Mouse (Mus musculus) intestine, embryonic 15.5 days (tissue): ENCODE data around the gene Lst1. TPM values are rescaled to one million over a fixed set of nuclear protein-coding genes. Genes with fewer than 3 reads are reported as not detected.

ENCODE experiments used
- ATAC-seq: fragments of 200-750 bp; cut with Nextera tagmentation; 2 replicates; pipeline ENCODE4 v1.8.0; 2017; ENCODE audit warnings: moderate TSS enrichment, moderate library complexity
- H3K27ac ChIP-seq: fragments of 300-500 bp; sonication (generic); 2 replicates; pipeline ENCODE4 v1.5.1; 2015; ENCODE audit warnings: mild to moderate bottlenecking, inconsistent platforms
- H3K27me3 ChIP-seq: fragments of 300-500 bp; sonication (generic); replicated peaks from 2 replicates; pipeline ENCODE4 v1.6.1; 2015; ENCODE audit warnings: inconsistent platforms
- H3K36me3 ChIP-seq: fragments of 300-500 bp; sonication (generic); 2 replicates; pipeline ENCODE4 v1.6.1; 2015; ENCODE audit warnings: inconsistent platforms
- H3K4me1 ChIP-seq: fragments of 300-500 bp; sonication (generic); replicated peaks from 2 replicates; pipeline ENCODE4 v1.6.1; 2015; ENCODE audit warnings: inconsistent platforms
- H3K4me2 ChIP-seq: fragments of 300-500 bp; sonication (generic); replicated peaks from 2 replicates; pipeline ENCODE4 v1.6.1; 2015; ENCODE audit warnings: mild to moderate bottlenecking, inconsistent platforms
- H3K4me3 ChIP-seq: fragments of 300-500 bp; sonication (generic); replicated peaks from 2 replicates; pipeline ENCODE4 v1.5.1; 2015; ENCODE audit warnings: inconsistent platforms
- H3K9ac ChIP-seq: fragments of 300-500 bp; sonication (generic); 2 replicates; pipeline ENCODE4 v1.6.1; 2015; ENCODE audit warnings: inconsistent platforms
- H3K9me3 ChIP-seq: fragments of 300-500 bp; sonication (generic); 2 replicates; pipeline ENCODE4 v1.6.1; 2016; ENCODE audit warnings: inconsistent platforms
- WGBS: fragments of 180-500 bp; shearing (Covaris S2); methylation state at CpG from one replicate; pipeline ENCODE4 v1.1.7; 2015; 5-methylcytosine and 5-hydroxymethylcytosine counted together
- polyA plus RNA-seq: library from polyadenylated mRNA; unstranded; fragments of >200 nt; fragmentation: Nextera tagmentation; extraction: Ambion mirVana; gene quantifications from 2 replicates; pipeline ENCODE4 v1.2.1, GENCODE M21; 2015

Lst1 gene
- polyA plus RNA-seq, 1 experiment from 2014 or later, result 18.9 TPM

GRCm38 (mm10) chr17:35174201-35174977, 13.8 kb downstream of the Lst1 start:
- Histone ChIP-seq H3K27ac (no peak overlapping the region), H3K4me1 (0 out of 2 replicates have a peak, but pooled peaks cover 2% of the 10 kb centered on the region), H3K9ac (no peak overlapping the region), H3K36me3 (no peaks in the 10 kb centered on the region), H3K4me3 (no peak overlapping the region), H3K9me3 (no peaks in the 10 kb centered on the region), H3K4me2 (no peak overlapping the region), H3K27me3 (no peaks in the 10 kb centered on the region)
- ATAC-seq, result no peak
- 56% methylated on average over 8 of the region's 8 CpGs for WGBS

GRCm38 (mm10) chr17:35173329-35173728, 14.9 kb downstream of the Lst1 start:
- Histone ChIP-seq H3K27ac (no peak overlapping the region), H3K9ac (no peak overlapping the region), H3K27me3 (no peaks in the 10 kb centered on the region), H3K9me3 (no peaks in the 10 kb centered on the region), H3K4me3 (no peak overlapping the region), H3K4me2 (no peak overlapping the region), H3K4me1 (0 out of 2 replicates have a peak, but pooled peaks cover 2% of the 10 kb centered on the region), H3K36me3 (no peaks in the 10 kb centered on the region)
- WGBS, result 77% methylated on average over 3 of the region's 3 CpGs
- ATAC-seq, result no peak

- WGBS, result 67% methylated on average over 11 of the region's 11 CpGs
- no peaks in the 10 kb centered on the region for H3K27me3 ChIP-seq
- no peak overlapping the region for H3K4me2 ChIP-seq
- H3K4me3 ChIP-seq, result no peak overlapping the region
- H3K4me1 ChIP-seq, result 0 out of 2 replicates have a peak, but pooled peaks cover 2% of the 10 kb centered on the region
- no peak for ATAC-seq
- no peaks in the 10 kb centered on the region for H3K9me3 ChIP-seq
- H3K27ac ChIP-seq, result no peak overlapping the region
- H3K36me3 ChIP-seq, result no peaks in the 10 kb centered on the region
- no peak overlapping the region for H3K9ac ChIP-seq
Measured at GRCm38 (mm10) chr17:35172445-35173234, 15.6 kb downstream of the Lst1 start.

- ATAC-seq, result no peak
- WGBS, result 25% methylated on average over 4 of the region's 4 CpGs
- H3K4me2 ChIP-seq, result no peak overlapping the region
- no peaks in the 10 kb centered on the region for H3K27me3 ChIP-seq
- H3K27ac ChIP-seq, result no peak overlapping the region
- H3K36me3 ChIP-seq, result no peaks in the 10 kb centered on the region
- H3K9ac ChIP-seq, result no peak overlapping the region
- H3K4me3 ChIP-seq, result no peak overlapping the region
- H3K9me3 ChIP-seq, result no peaks in the 10 kb centered on the region
- H3K4me1 ChIP-seq, result peaks cover 7% of the 10 kb centered on the region
Measured at GRCm38 (mm10) chr17:35168541-35169207, 19.6 kb downstream of the Lst1 start.

- Histone ChIP-seq H3K4me2 (no peak overlapping the region), H3K9ac (no peak overlapping the region), H3K4me1 (peaks cover 9% of the 10 kb centered on the region), H3K4me3 (no peak overlapping the region), H3K36me3 (no peaks in the 10 kb centered on the region), H3K27me3 (no peaks in the 10 kb centered on the region), H3K27ac (no peak overlapping the region), H3K9me3 (no peaks in the 10 kb centered on the region)
- no peak for ATAC-seq
- 89% methylated on average over 7 of the region's 7 CpGs for WGBS
Measured at GRCm38 (mm10) chr17:35167794-35168193, 20.4 kb downstream of the Lst1 start.

GRCm38 (mm10) chr17:35166352-35167035, 21.7 kb downstream of the Lst1 start:
- peak overlapping the region; percentile 50 for H3K4me2 ChIP-seq
- peaks cover 7% of the 10 kb centered on the region for H3K36me3 ChIP-seq
- H3K27me3 ChIP-seq, result no peaks in the 10 kb centered on the region
- WGBS, result 64% methylated on average over 8 of the region's 8 CpGs
- no peak for ATAC-seq
- no peaks in the 10 kb centered on the region for H3K9me3 ChIP-seq
- H3K4me1 ChIP-seq, result peaks cover 18% of the 10 kb centered on the region
- no peak overlapping the region for H3K27ac ChIP-seq
- H3K9ac ChIP-seq, result no peak overlapping the region
- no peak overlapping the region; the same call in 1 of the 2 replicates for H3K4me3 ChIP-seq

GRCm38 (mm10) chr17:35165451-35166155, 22.6 kb downstream of the Lst1 start:
- ATAC-seq, result no peak; the same call in 1 of the 2 replicates
- peak overlapping the region; percentile 100 for H3K4me3 ChIP-seq
- H3K4me1 ChIP-seq, result peaks cover 18% of the 10 kb centered on the region
- H3K9ac ChIP-seq, result peak overlapping the region; percentile 3; the same call in 1 of the 2 replicates
- no peaks in the 10 kb centered on the region for H3K27me3 ChIP-seq
- H3K36me3 ChIP-seq, result peaks cover 15% of the 10 kb centered on the region
- H3K4me2 ChIP-seq, result peak overlapping the region; percentile 50
- no peaks in the 10 kb centered on the region for H3K9me3 ChIP-seq
- H3K27ac ChIP-seq, result peak overlapping the region; percentile 98
- WGBS, result 16% methylated on average over 12 of the region's 12 CpGs

GRCm38 (mm10) chr17:35164568-35165450, 23.4 kb downstream of the Lst1 start, which contains the start of gene Prrc2a:
Gene Prrc2a (minus strand): TSS chr17:35164897.
- H3K4me3 ChIP-seq, result peak within 1 kb of the TSS; percentile 100
- H3K9me3 ChIP-seq, result no peaks in the 10 kb centered on the region
- H3K27ac ChIP-seq, result peak within 1 kb of the TSS; percentile 98
- peak; percentile 98 for ATAC-seq
- WGBS, result under 1% methylated on average over 68 of the region's 89 CpGs
- H3K4me1 ChIP-seq, result peaks cover 18% of the 10 kb centered on the region
- H3K4me2 ChIP-seq, result peak within 1 kb of the TSS; percentile 82
- peak within 1 kb of the TSS; percentile 100 for H3K9ac ChIP-seq
- H3K36me3 ChIP-seq, result peaks cover 23% of the 10 kb centered on the region
- no peaks in the 10 kb centered on the region for H3K27me3 ChIP-seq

GRCm38 (mm10) chr17:35164218-35164567, 24.0 kb downstream of the Lst1 start:
- Histone ChIP-seq H3K4me2 (peak overlapping the region; percentile 82), H3K9me3 (no peaks in the 10 kb centered on the region), H3K27me3 (no peaks in the 10 kb centered on the region), H3K9ac (peak overlapping the region; percentile 100), H3K4me3 (peak overlapping the region; percentile 100), H3K27ac (peak overlapping the region; percentile 94), H3K4me1 (peaks cover 18% of the 10 kb centered on the region), H3K36me3 (peaks cover 30% of the 10 kb centered on the region)
- WGBS, result under 1% methylated on average over 26 of the region's 28 CpGs
- ATAC-seq, result no peak

- peak overlapping the region; percentile 94 for H3K27ac ChIP-seq
- ATAC-seq, result no peak
- H3K4me3 ChIP-seq, result peak overlapping the region; percentile 100
- H3K27me3 ChIP-seq, result no peaks in the 10 kb centered on the region
- peaks cover 36% of the 10 kb centered on the region for H3K36me3 ChIP-seq
- no peaks in the 10 kb centered on the region for H3K9me3 ChIP-seq
- peak overlapping the region; percentile 100 for H3K9ac ChIP-seq
- peak overlapping the region; percentile 82 for H3K4me2 ChIP-seq
- H3K4me1 ChIP-seq, result peaks cover 18% of the 10 kb centered on the region
- WGBS, result 8% methylated on average over 8 of the region's 8 CpGs
Measured at GRCm38 (mm10) chr17:35163326-35164081, 24.7 kb downstream of the Lst1 start.
